Mouse (Mus musculus): Measurements from ENCODE around the gene Tcl1b3. TPM values are rescaled to one million over a fixed set of nuclear protein-coding genes. Genes with fewer than 3 reads are reported as not detected.

The Tcl1b3 gene
- total and polyA plus RNA-seq, 3 experiments = not detected

GRCm38 (mm10) chr12:105234362-105234761 is 43.5 kb downstream of the Tcl1b3 start:
- no peak for DNase-seq

- no peak for DNase-seq
Measured at GRCm38 (mm10) chr12:105235091-105235490, 44.2 kb downstream of the Tcl1b3 start.

- DNase-seq = no peak
Measured at GRCm38 (mm10) chr12:105239060-105239459, 48.2 kb downstream of the Tcl1b3 start.

Other genes with a start within 250 kb of the Tcl1b3 start
- 10 to 100 TPM in 1 of 2 experiments, 1 to 10 TPM in 1; 9.1 to 16.1 TPM for gene Syne3, start 181.2 kb upstream of the Tcl1b3 start, total RNA-seq (2021)
- gene Syne3, start 181.2 kb upstream of the Tcl1b3 start, polyA plus RNA-seq (2012; rRNA removed) = 4.3 and 4.5 TPM in 2 replicates
- 100 to 1,000 TPM; 161 to 186 TPM for gene Glrx5, start 158.4 kb upstream of the Tcl1b3 start, total RNA-seq (2021)
- gene Glrx5, start 158.4 kb upstream of the Tcl1b3 start, polyA plus RNA-seq (2012; rRNA removed) = 218 and 257 TPM in 2 replicates
- not detected for gene Tcl1b2, start 45.0 kb upstream of the Tcl1b3 start, total RNA-seq (2021)
- gene Tcl1b2, start 45.0 kb upstream of the Tcl1b3 start, polyA plus RNA-seq (2012; rRNA removed) = not detected in 2 replicates
- gene Tcl1b1, start 31.4 kb upstream of the Tcl1b3 start, total RNA-seq (2021) = not detected
- not detected in 2 replicates for gene Tcl1b1, start 31.4 kb upstream of the Tcl1b3 start, polyA plus RNA-seq (2012; rRNA removed)
- gene Tcl1b5, start 14.7 kb upstream of the Tcl1b3 start, total RNA-seq (2021) = not detected
- not detected in 2 replicates for gene Tcl1b5, start 14.7 kb upstream of the Tcl1b3 start, polyA plus RNA-seq (2012; rRNA removed)
- not detected for gene Tcl1b4, start 10.9 kb downstream of the Tcl1b3 start, total RNA-seq (2021)
- not detected in 2 replicates for gene Tcl1b4, start 10.9 kb downstream of the Tcl1b3 start, polyA plus RNA-seq (2012; rRNA removed)
- gene Tcl1, start 31.8 kb downstream of the Tcl1b3 start, total RNA-seq (2021) = under 1 TPM in 1 of 2 experiments, not detected in 1; 0.45 TPM
- not detected in 2 replicates for gene Tcl1, start 31.8 kb downstream of the Tcl1b3 start, polyA plus RNA-seq (2012; rRNA removed)
- under 1 TPM; 0.32 to 0.41 TPM for gene Tunar, start 142.8 kb downstream of the Tcl1b3 start, total RNA-seq (2021)
- gene Tunar, start 142.8 kb downstream of the Tcl1b3 start, polyA plus RNA-seq (2012; rRNA removed) = 0.36 and 0.54 TPM in 2 replicates